Mouse (Mus musculus) liver, embryonic 15.5 days (tissue): ENCODE measurements around the gene Taf1c. TPM values are rescaled to one million over a fixed set of nuclear protein-coding genes. Genes with fewer than 3 reads are reported as not detected.
A peak's percentile ranks its signal among the peaks of the same experiment; 100 is the strongest.

Experiments used
- ATAC-seq: fragments of 200-750 bp; cut with Nextera tagmentation; 2 replicates; pipeline ENCODE4 v1.8.0; 2017; ENCODE audit warnings: moderate number of reproducible peaks, mild to moderate bottlenecking, moderate library complexity; ENCODE audit not compliant: insufficient read depth
- H3K27ac ChIP-seq: fragments of 300-500 bp; sonication (generic); replicated peaks from 2 replicates; pipeline ENCODE4 v1.5.1; 2015; ENCODE audit warnings: mild to moderate bottlenecking, inconsistent platforms
- H3K27me3 ChIP-seq: fragments of 300-500 bp; sonication (generic); 2 replicates; pipeline ENCODE4 v1.6.1; 2015; ENCODE audit warnings: mild to moderate bottlenecking, inconsistent platforms
- H3K36me3 ChIP-seq: fragments of 300-500 bp; sonication (generic); replicated peaks from 2 replicates; pipeline ENCODE4 v1.6.1; 2015; ENCODE audit warnings: moderate library complexity, mild to moderate bottlenecking, inconsistent platforms
- H3K4me1 ChIP-seq: fragments of 300-500 bp; sonication (generic); replicated peaks from 2 replicates; pipeline ENCODE4 v1.6.1; 2015; ENCODE audit warnings: inconsistent platforms
- H3K4me2 ChIP-seq: fragments of 300-500 bp; sonication (generic); 2 replicates; pipeline ENCODE4 v1.6.1; 2015; ENCODE audit warnings: moderate library complexity, mild to moderate bottlenecking, inconsistent platforms
- H3K4me3 ChIP-seq: fragments of 300-500 bp; sonication (generic); replicated peaks from 2 replicates; pipeline ENCODE4 v1.5.1; 2015; ENCODE audit warnings: mild to moderate bottlenecking, inconsistent platforms
- H3K9ac ChIP-seq: fragments of 300-500 bp; sonication (generic); 2 replicates; pipeline ENCODE4 v1.6.1; 2015; ENCODE audit warnings: moderate library complexity, mild to moderate bottlenecking, inconsistent platforms
- H3K9me3 ChIP-seq: fragments of 300-500 bp; sonication (generic); replicated peaks from 2 replicates; pipeline ENCODE4 v1.6.1; 2016; ENCODE audit warnings: inconsistent platforms
- WGBS: fragments of 180-500 bp; shearing (Covaris S2); methylation state at CpG from one replicate; pipeline ENCODE4 v1.1.7; 2015; ENCODE audit warnings: mixed read lengths; ENCODE audit not compliant: insufficient replicate concordance; 5-methylcytosine and 5-hydroxymethylcytosine counted together
- polyA plus RNA-seq: library from polyadenylated mRNA; unstranded; fragments of >200 nt; fragmentation: Nextera tagmentation; extraction: Ambion mirVana; gene quantifications from 2 replicates; pipeline ENCODE4 v1.2.1, GENCODE M21; 2015

The Taf1c gene
- polyA plus RNA-seq, 1 experiment from 2014 or later, result 5.4 TPM

DNA sequence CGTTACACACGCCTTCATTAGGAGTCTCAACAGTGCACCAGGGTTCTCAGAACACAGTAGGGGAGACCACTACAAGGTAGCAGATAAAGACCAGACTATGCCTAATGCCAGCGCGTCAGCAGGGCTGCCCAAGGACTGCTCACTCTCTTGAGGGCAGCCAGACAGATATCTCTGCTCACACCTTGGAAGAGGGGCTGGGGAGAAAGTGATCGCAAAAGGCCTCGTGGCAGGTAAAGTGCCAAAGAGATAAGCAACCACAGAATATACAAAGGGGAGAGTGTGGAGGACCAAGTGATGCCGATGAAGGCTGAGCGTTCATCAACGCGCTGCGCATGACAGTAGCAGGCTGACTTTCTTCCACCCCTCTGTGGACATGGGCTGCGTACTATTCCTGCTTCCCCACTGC lies 621 bp downstream of the Taf1c start:
- Histone ChIP-seq H3K36me3 (peaks cover 33% of the 10 kb centered on the region), H3K9ac (peak overlapping the region; percentile 71), H3K4me2 (peak overlapping the region; percentile 87), H3K9me3 (no peaks in the 10 kb centered on the region), H3K27ac (peak overlapping the region; percentile 81), H3K4me1 (peaks cover 19% of the 10 kb centered on the region), H3K4me3 (peak overlapping the region; percentile 72), H3K27me3 (no peaks in the 10 kb centered on the region)
- WGBS, result 10% methylated on average over 12 of the region's 12 CpGs
- peak; percentile 63 for ATAC-seq

DNA sequence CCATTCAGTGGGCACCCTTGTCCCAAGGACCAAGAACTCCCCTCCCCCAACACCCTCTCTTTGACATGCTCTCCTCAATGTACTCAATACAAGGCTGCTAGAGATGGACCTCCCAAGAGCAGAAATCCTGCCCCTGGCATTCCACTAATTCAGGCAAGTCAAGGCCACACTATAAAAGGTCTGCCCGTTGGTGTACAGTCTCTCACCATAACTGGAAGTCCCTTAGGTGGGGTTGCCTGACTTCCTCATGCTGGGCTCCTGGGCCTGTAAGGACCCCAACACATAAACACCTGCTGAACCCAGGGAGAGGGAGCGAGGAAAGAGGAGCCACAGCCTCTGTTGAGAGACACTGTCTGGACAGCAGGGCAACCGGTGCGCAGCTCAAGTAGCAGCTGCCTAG lies 1.3 kb downstream of the Taf1c start:
- Histone ChIP-seq H3K27me3 (no peaks in the 10 kb centered on the region), H3K27ac (peak overlapping the region; percentile 81; the same call in 1 of the 2 replicates), H3K9me3 (no peaks in the 10 kb centered on the region), H3K4me2 (peak overlapping the region; percentile 87), H3K36me3 (peaks cover 39% of the 10 kb centered on the region), H3K4me3 (peak overlapping the region; percentile 72), H3K9ac (peak overlapping the region; percentile 71), H3K4me1 (peaks cover 19% of the 10 kb centered on the region)
- 73% methylated on average over 4 of the region's 4 CpGs for WGBS
- no peak for ATAC-seq

DNA sequence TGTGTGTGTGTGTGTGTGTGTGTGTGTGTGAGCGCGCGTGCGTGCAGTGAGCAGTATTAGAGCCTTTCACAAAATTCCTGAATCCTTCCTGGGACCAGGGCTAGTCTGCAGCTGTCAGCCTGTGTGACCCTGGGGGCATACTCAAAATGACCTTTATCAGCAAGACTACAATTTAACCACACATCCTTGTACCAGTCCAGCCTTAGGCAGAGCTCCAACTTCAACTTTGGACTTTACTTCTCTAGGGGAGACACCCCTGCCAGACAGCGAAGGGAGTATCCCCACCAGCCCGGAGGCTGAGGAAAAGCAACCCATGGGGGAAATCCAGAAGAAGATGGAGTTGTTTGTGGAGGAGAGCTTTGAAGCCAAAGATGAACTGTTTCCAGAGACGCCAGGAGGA lies 13.6 kb downstream of the Taf1c start:
- no peak overlapping the region for H3K27ac ChIP-seq
- H3K4me3 ChIP-seq, result no peak overlapping the region
- no peak overlapping the region for H3K4me2 ChIP-seq
- H3K9ac ChIP-seq, result no peak overlapping the region
- no peaks in the 10 kb centered on the region for H3K27me3 ChIP-seq
- H3K36me3 ChIP-seq, result no peaks in the 10 kb centered on the region
- H3K4me1 ChIP-seq, result peaks cover 15% of the 10 kb centered on the region; the same call in 1 of the 2 replicates
- H3K9me3 ChIP-seq, result no peaks in the 10 kb centered on the region
- ATAC-seq, result no peak
- 66% methylated on average over 7 of the region's 7 CpGs for WGBS

DNA sequence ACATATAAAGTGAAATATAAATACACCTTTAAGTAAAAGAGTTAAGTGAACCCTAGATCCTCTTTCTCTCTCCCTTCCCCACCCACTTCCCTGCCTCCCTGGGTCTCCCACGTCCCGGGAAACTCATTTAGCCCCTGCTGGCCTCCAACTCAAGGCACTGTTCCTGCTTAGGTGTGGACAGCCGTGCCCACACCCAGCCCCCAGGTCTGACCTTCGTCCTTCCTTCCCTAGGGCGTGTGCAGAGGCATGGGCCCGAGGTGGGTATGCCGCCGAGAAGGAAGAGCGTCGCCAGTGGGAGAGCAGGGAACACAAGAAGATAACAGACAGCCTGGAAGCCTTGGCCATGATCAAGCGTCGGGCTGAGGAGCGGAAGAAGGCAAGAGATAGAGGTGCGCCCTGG lies 14.7 kb downstream of the Taf1c start:
- no peak overlapping the region for H3K27ac ChIP-seq
- no peak overlapping the region for H3K9ac ChIP-seq
- H3K36me3 ChIP-seq, result no peaks in the 10 kb centered on the region
- no peak overlapping the region for H3K4me2 ChIP-seq
- ATAC-seq, result no peak
- no peaks in the 10 kb centered on the region for H3K27me3 ChIP-seq
- no peaks in the 10 kb centered on the region for H3K9me3 ChIP-seq
- WGBS, result 68% methylated on average over 14 of the region's 14 CpGs
- H3K4me3 ChIP-seq, result no peak overlapping the region
- H3K4me1 ChIP-seq, result peaks cover 26% of the 10 kb centered on the region

DNA sequence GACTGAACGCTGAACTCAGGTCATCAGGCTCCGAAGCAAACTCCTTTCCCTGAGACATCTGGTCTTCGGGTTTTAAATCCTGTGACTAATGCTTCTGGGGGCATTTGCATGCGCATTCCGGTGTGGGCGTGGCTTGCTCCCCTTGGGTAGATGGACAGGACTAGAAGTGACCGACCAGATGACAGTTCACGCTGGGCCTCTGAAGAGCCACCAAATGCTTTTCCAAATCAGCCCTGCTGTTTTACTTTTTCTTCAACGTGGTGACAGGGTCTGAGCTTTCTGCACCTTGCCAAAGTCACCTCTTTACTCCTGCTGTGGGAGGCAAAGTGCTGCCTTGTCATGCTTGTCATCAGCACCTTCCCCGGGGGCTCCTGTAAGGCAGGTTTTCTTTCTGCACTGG lies 16.2 kb downstream of the Taf1c start:
- Histone ChIP-seq H3K4me3 (no peak overlapping the region), H3K36me3 (no peaks in the 10 kb centered on the region), H3K4me2 (no peak overlapping the region), H3K27ac (no peak overlapping the region), H3K27me3 (no peaks in the 10 kb centered on the region), H3K4me1 (peaks cover 30% of the 10 kb centered on the region), H3K9me3 (no peaks in the 10 kb centered on the region), H3K9ac (no peak overlapping the region)
- WGBS, result 52% methylated on average over 10 of the region's 10 CpGs
- no peak for ATAC-seq

DNA sequence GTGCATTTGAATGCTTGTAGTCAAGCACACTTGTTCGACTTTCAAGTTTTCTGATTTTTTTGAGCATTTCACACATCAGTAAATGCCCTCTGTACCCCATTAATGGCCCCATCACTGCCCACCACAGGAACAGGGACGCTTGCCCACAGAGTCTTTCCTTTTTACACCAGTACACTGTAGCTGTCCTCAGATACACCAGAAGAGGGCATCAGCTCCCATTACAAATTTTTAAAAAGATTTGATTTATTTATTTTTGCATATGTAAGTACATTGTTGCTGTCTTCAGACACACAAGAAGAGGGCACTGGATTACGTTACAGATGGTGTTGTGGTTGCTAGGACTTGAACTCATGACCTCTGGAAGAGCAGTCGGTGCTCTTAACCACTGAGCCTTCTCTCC lies 16.7 kb downstream of the Taf1c start:
- Histone ChIP-seq H3K36me3 (no peaks in the 10 kb centered on the region), H3K9me3 (no peaks in the 10 kb centered on the region)
- WGBS, result 56% methylated on average over 4 of the region's 4 CpGs

DNA sequence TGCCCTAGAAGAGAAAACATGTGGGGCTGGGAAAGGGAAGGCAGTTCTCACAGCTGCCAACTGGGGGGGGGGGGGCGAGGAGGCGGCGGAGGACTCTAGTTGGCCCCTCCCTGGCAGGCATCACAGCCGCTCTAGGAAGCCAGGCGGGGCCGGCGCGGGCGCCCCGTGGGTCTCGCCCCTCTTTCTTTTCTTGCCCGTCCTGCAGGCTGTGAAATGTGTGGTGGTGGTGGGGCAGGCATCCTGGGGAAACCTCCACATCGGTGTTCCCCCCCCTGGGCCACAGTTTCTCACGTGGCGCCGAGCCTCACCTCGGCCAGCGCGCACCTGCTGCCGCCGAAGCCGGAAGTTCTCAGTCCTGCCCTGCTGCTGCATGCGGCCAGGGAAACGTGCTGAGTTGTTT lies 19.1 kb downstream of the Taf1c start:
- Histone ChIP-seq H3K27ac (0 out of 2 replicates have a peak overlapping the region, but pooled peaks have one; percentile 14), H3K4me1 (peaks cover 50% of the 10 kb centered on the region)
- ATAC-seq, result peak; percentile 60; the same call in 1 of the 2 replicates

More for the DNA sequence above, 16.7 kb downstream of the Taf1c start:
- ATAC-seq, result no peak
- Histone ChIP-seq H3K27me3 (no peaks in the 10 kb centered on the region), H3K4me1 (peaks cover 30% of the 10 kb centered on the region), H3K4me3 (no peak overlapping the region), H3K9ac (no peak overlapping the region), H3K27ac (no peak overlapping the region), H3K4me2 (no peak overlapping the region)

DNA sequence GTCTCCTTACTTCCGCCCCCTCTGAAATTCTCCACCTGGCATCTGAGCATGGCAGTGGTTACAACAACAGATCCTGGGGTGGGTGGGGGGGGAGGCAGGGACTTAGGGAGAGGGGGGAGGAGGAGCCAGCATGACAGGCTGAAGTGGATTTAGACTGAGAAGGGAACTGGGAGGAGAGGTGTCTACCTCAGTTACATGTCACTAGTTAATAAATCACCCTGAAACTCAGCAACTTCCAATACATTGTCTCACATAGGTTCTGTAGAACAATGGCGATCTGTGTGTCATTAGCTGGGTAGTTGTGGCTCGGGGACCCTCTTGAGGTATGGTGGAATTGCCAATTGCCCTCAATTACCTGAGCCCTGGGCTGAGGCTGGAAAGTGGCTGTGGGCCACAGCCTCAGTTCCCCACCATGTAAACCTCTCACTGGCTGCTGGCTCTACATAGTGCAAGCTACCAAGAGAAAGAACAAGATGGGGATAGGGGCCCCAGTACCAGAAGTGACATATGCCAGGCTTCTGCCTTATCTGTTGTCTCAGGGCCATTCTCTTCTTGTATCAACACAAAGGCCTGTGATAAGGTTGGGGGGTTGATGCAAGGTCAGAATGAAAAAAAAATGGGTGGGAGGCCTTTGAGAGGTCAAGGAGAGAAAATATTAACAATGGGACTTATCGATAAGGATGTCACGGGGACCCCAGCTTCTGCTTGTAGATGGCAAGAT lies 24.4 kb downstream of the Taf1c start:
- H3K4me1 ChIP-seq, result peaks cover 67% of the 10 kb centered on the region
- H3K4me3 ChIP-seq, result no peak overlapping the region
- H3K9me3 ChIP-seq, result no peaks in the 10 kb centered on the region
- no peak overlapping the region for H3K9ac ChIP-seq
- H3K27me3 ChIP-seq, result peaks cover 5% of the 10 kb centered on the region; the same call in 1 of the 2 replicates
- no peaks in the 10 kb centered on the region for H3K36me3 ChIP-seq
- 37% methylated on average over 5 of the region's 5 CpGs for WGBS
- H3K27ac ChIP-seq, result peak overlapping the region; percentile 62
- ATAC-seq, result peak; percentile 77
- H3K4me2 ChIP-seq, result peak overlapping the region; percentile 41

More for the DNA sequence above, 19.1 kb downstream of the Taf1c start:
- Histone ChIP-seq H3K4me3 (peak overlapping the region; percentile 50), H3K27me3 (no peaks in the 10 kb centered on the region), H3K9me3 (no peaks in the 10 kb centered on the region), H3K4me2 (peak overlapping the region; percentile 71), H3K9ac (peak overlapping the region; percentile 16; the same call in 1 of the 2 replicates), H3K36me3 (no peaks in the 10 kb centered on the region)
- 21% methylated on average over 24 of the region's 24 CpGs for WGBS

DNA sequence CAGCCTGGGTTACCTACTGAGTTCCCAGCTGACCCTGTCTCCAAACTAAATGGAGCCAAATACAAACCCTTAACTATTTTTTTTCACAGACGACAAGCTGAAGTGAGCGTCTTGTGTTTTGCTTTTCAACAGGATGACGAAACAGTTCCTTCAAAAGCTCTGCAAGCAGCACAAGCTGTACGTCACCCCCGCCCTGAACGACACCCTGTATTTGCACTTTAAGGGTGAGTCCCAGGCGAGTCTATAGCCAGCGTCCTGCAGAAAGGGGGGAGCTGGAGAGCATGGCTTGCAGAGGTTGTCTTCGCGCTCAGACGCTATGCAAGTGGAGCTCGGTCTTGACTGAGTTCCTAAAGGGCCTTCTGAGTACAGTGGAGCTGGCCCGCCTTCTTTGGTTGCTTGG lies 25.9 kb downstream of the Taf1c start:
- no peak overlapping the region for H3K4me3 ChIP-seq
- no peaks in the 10 kb centered on the region for H3K9me3 ChIP-seq
- ATAC-seq, result no peak
- H3K4me2 ChIP-seq, result no peak overlapping the region
- H3K27ac ChIP-seq, result no peak overlapping the region
- no peak overlapping the region for H3K9ac ChIP-seq
- WGBS, result 53% methylated on average over 13 of the region's 13 CpGs
- H3K36me3 ChIP-seq, result no peaks in the 10 kb centered on the region
- H3K27me3 ChIP-seq, result peaks cover 5% of the 10 kb centered on the region; the same call in 1 of the 2 replicates
- peaks cover 68% of the 10 kb centered on the region for H3K4me1 ChIP-seq

DNA sequence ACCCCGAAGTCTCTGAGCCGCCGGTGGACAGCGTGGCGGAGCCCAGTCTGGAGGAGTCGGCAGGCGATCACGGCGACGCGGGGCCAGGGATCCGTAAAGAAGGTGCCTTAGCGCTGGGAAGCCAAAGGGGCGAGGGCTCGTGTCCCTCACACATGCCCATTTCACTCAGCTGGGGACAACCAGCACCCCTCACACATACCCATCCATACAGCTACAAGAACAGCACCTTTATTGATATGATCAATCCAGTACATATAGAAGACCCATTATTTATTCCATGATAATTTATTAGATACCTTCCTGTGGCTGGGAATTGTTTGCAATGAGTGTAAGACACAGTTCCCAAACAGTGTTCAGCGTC lies 29.7 kb downstream of the Taf1c start:
- peak overlapping the region; percentile 98 for H3K4me2 ChIP-seq
- H3K4me1 ChIP-seq, result peaks cover 78% of the 10 kb centered on the region
- H3K36me3 ChIP-seq, result no peaks in the 10 kb centered on the region
- no peak for ATAC-seq
- peak overlapping the region; percentile 85 for H3K4me3 ChIP-seq
- 2% methylated on average over 16 of the region's 16 CpGs for WGBS
- H3K27me3 ChIP-seq, result peaks cover 5% of the 10 kb centered on the region; the same call in 1 of the 2 replicates
- H3K9ac ChIP-seq, result peak overlapping the region; percentile 83
- H3K27ac ChIP-seq, result no peak overlapping the region
- H3K9me3 ChIP-seq, result no peaks in the 10 kb centered on the region

DNA sequence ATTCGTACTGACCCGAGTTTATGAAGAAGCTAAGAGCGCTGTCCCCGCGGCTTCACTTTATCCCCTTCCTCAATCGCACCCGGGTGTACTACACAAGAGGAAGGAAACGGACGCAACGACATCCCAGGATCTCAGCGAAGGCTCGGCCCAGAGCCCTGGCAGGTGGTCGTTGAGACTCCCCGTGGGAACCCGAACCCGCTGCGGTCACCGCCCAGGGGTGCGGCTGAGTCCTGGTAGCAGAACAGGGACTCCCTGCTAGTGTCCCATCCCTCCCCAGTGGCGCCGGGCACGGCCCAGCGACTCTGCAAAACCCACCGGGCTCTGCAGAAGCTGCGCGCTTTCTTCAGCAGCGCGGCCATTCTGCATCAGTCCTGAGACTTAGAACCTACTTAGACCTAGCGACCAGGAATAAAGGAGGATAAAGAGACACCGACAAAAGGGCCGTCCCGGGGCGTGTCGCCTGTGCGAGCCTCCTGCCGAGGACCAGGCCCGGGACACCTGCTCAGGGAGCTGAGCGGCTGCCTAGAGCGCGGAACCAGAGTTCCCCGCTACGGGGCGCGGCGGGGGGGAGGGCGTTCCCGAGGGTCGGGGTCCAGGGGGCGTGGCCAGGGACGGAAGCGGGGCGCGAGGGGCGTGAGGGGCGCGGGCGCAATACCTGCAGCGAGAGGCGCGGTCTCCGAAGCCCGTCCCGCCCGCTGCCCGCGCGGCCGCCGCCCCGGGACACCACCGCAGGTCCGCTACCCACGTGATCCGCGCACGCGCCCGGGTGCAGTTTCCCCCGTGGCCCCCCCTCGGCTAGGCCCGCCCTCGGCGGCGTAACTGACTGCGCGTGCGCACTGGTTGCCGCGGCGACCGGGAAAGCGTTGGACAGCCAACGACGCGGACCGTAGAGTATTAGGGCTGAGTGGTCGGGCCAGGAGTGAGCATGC lies 30.3 kb downstream of the Taf1c start, which contains the start of the genes Hsdl1 and Dnaaf1:
TSS of gene Hsdl1 (minus strand) at position 747 of the 929 bp plus-strand sequence.
TSS of gene Dnaaf1 (plus strand) at position 799 of the 929 bp plus-strand sequence.
- under 1% methylated on average over 94 of the region's 97 CpGs for WGBS

More for the DNA sequence above, 30.3 kb downstream of the Taf1c start, which contains the start of the genes Hsdl1 and Dnaaf1:
- Histone ChIP-seq H3K9ac (peak within 1 kb of the TSS; percentile 83), H3K4me3 (peak within 1 kb of the TSS; percentile 85), H3K27ac (peak within 1 kb of the TSS; percentile 81), H3K36me3 (no peaks in the 10 kb centered on the region), H3K4me2 (peak within 1 kb of the TSS; percentile 98), H3K27me3 (peaks cover 5% of the 10 kb centered on the region; the same call in 1 of the 2 replicates), H3K4me1 (peaks cover 76% of the 10 kb centered on the region), H3K9me3 (no peaks in the 10 kb centered on the region)
- ATAC-seq, result peak; percentile 89
